Mouse (Mus musculus): ENCODE results near the gene Entr1.

Gene Entr1

GRCm38 (mm10) chr2:26389154-26389690 lies at the start of gene Entr1, which contains the start of gene Pmpca:
Gene Entr1, minus strand, starts transcription at chr2:26389316.
Gene Pmpca, plus strand, starts transcription at chr2:26389339.
- peaks cover 82% of the 10 kb centered on the region for H3K36me3 ChIP-seq (ENCODE audit: insufficient read depth, low read length)
- TF ChIP-seq CTCF (conservative IDR thresholded peaks at IDR 0.05; ENCODE audit: low read length) = no peak
- TF ChIP-seq NANOG (IDR thresholded peaks at IDR 0.05; ENCODE audit: borderline replicate concordance, low read length) = no peak
- TF ChIP-seq POU5F1 (IDR thresholded peaks at IDR 0.05; ENCODE audit: borderline replicate concordance, low read length) = no peak
- H3K9me3 ChIP-seq (ENCODE audit: low read length) = no peaks in the 10 kb centered on the region
- no peaks in the 10 kb centered on the region for H3K27me3 ChIP-seq (ENCODE audit: insufficient read depth, low read length)
- peaks cover 31% of the 10 kb centered on the region for H3K4me1 ChIP-seq (replicated peaks; ENCODE audit: low read depth, low read length)
- peak within 1 kb of the TSS; percentile 97 for H3K4me3 ChIP-seq (replicated peaks; ENCODE audit: low read length)

GRCm38 (mm10) chr2:26438373-26438772 lies 49.3 kb upstream of the Entr1 start:
- H3K4me3 ChIP-seq (replicated peaks; ENCODE audit: low read length) = 0 out of 2 replicates have a peak overlapping the region, but pooled peaks have one; percentile 11
- TF ChIP-seq NANOG (IDR thresholded peaks at IDR 0.05; ENCODE audit: borderline replicate concordance, low read length) (no peak), POU5F1 (IDR thresholded peaks at IDR 0.05; ENCODE audit: borderline replicate concordance, low read length) (no peak), CTCF (conservative IDR thresholded peaks at IDR 0.05; ENCODE audit: low read length) (no peak)

GRCm38 (mm10) chr2:26437221-26437620 lies 48.1 kb upstream of the Entr1 start:
- Histone ChIP-seq H3K36me3 (ENCODE audit: insufficient read depth, low read length) (peaks cover 96% of the 10 kb centered on the region), H3K4me1 (replicated peaks; ENCODE audit: low read depth, low read length) (peaks cover 69% of the 10 kb centered on the region), H3K4me3 (replicated peaks; ENCODE audit: low read length) (no peak overlapping the region), H3K27me3 (ENCODE audit: insufficient read depth, low read length) (no peaks in the 10 kb centered on the region), H3K9me3 (ENCODE audit: low read length) (no peaks in the 10 kb centered on the region)
- TF ChIP-seq NANOG (IDR thresholded peaks at IDR 0.05; ENCODE audit: borderline replicate concordance, low read length) (no peak), CTCF (conservative IDR thresholded peaks at IDR 0.05; ENCODE audit: low read length) (no peak), POU5F1 (IDR thresholded peaks at IDR 0.05; ENCODE audit: borderline replicate concordance, low read length) (no peak)

More at GRCm38 (mm10) chr2:26438373-26438772, 49.3 kb upstream of the Entr1 start:
- H3K9me3 ChIP-seq (ENCODE audit: low read length) = no peaks in the 10 kb centered on the region
- H3K27me3 ChIP-seq (ENCODE audit: insufficient read depth, low read length) = no peaks in the 10 kb centered on the region
- H3K4me1 ChIP-seq (replicated peaks; ENCODE audit: low read depth, low read length) = peaks cover 77% of the 10 kb centered on the region
- peaks cover 84% of the 10 kb centered on the region for H3K36me3 ChIP-seq (ENCODE audit: insufficient read depth, low read length)

GRCm38 (mm10) chr2:26434791-26435572 lies 45.9 kb upstream of the Entr1 start:
- Histone ChIP-seq H3K4me3 (replicated peaks; ENCODE audit: low read length) (no peak overlapping the region), H3K4me1 (replicated peaks; ENCODE audit: low read depth, low read length) (peaks cover 46% of the 10 kb centered on the region), H3K27me3 (ENCODE audit: insufficient read depth, low read length) (no peaks in the 10 kb centered on the region), H3K36me3 (ENCODE audit: insufficient read depth, low read length) (peaks cover 98% of the 10 kb centered on the region), H3K9me3 (ENCODE audit: low read length) (no peaks in the 10 kb centered on the region)
- no peak for TF ChIP-seq CTCF (conservative IDR thresholded peaks at IDR 0.05; ENCODE audit: low read length)
- TF ChIP-seq POU5F1 (IDR thresholded peaks at IDR 0.05; ENCODE audit: borderline replicate concordance, low read length) = no peak
- TF ChIP-seq NANOG (IDR thresholded peaks at IDR 0.05; ENCODE audit: borderline replicate concordance, low read length) = no peak

- H3K36me3 ChIP-seq (ENCODE audit: insufficient read depth, low read length) = peaks cover 99% of the 10 kb centered on the region
- H3K9me3 ChIP-seq (ENCODE audit: low read length) = no peaks in the 10 kb centered on the region
- TF ChIP-seq POU5F1 (IDR thresholded peaks at IDR 0.05; ENCODE audit: borderline replicate concordance, low read length) (no peak), CTCF (conservative IDR thresholded peaks at IDR 0.05; ENCODE audit: low read length) (peak; percentile 22; the same call in 1 of the 2 replicates)
- H3K4me3 ChIP-seq (replicated peaks; ENCODE audit: low read length) = no peak overlapping the region
- 0 out of 2 replicates have a peak, but pooled peaks cover 3% of the 10 kb centered on the region for H3K4me1 ChIP-seq (replicated peaks; ENCODE audit: low read depth, low read length)
- H3K27me3 ChIP-seq (ENCODE audit: insufficient read depth, low read length) = no peaks in the 10 kb centered on the region
Observed at GRCm38 (mm10) chr2:26429851-26430250, 40.7 kb upstream of the Entr1 start.

- TF ChIP-seq CTCF (conservative IDR thresholded peaks at IDR 0.05; ENCODE audit: low read length) = no peak
- TF ChIP-seq NANOG (IDR thresholded peaks at IDR 0.05; ENCODE audit: borderline replicate concordance, low read length) = no peak
- peaks cover 99% of the 10 kb centered on the region for H3K36me3 ChIP-seq (ENCODE audit: insufficient read depth, low read length)
Observed at GRCm38 (mm10) chr2:26424541-26424940, 35.4 kb upstream of the Entr1 start.

GRCm38 (mm10) chr2:26423086-26423485 lies 34.0 kb upstream of the Entr1 start:
- no peak overlapping the region for H3K4me3 ChIP-seq (replicated peaks; ENCODE audit: low read length)
- no peaks in the 10 kb centered on the region for H3K9me3 ChIP-seq (ENCODE audit: low read length)
- TF ChIP-seq POU5F1 (IDR thresholded peaks at IDR 0.05; ENCODE audit: borderline replicate concordance, low read length) = no peak
- TF ChIP-seq CTCF (conservative IDR thresholded peaks at IDR 0.05; ENCODE audit: low read length) = no peak
- no peak for TF ChIP-seq NANOG (IDR thresholded peaks at IDR 0.05; ENCODE audit: borderline replicate concordance, low read length)
- no peaks in the 10 kb centered on the region for H3K4me1 ChIP-seq (replicated peaks; ENCODE audit: low read depth, low read length)
- H3K36me3 ChIP-seq (ENCODE audit: insufficient read depth, low read length) = peaks cover 99% of the 10 kb centered on the region
- no peaks in the 10 kb centered on the region for H3K27me3 ChIP-seq (ENCODE audit: insufficient read depth, low read length)

More at GRCm38 (mm10) chr2:26424541-26424940, 35.4 kb upstream of the Entr1 start:
- H3K27me3 ChIP-seq (ENCODE audit: insufficient read depth, low read length) = no peaks in the 10 kb centered on the region
- no peaks in the 10 kb centered on the region for H3K9me3 ChIP-seq (ENCODE audit: low read length)
- no peaks in the 10 kb centered on the region for H3K4me1 ChIP-seq (replicated peaks; ENCODE audit: low read depth, low read length)
- H3K4me3 ChIP-seq (replicated peaks; ENCODE audit: low read length) = no peak overlapping the region

GRCm38 (mm10) chr2:26421969-26422368 lies 32.9 kb upstream of the Entr1 start:
- TF ChIP-seq POU5F1 (IDR thresholded peaks at IDR 0.05; ENCODE audit: borderline replicate concordance, low read length) (no peak), NANOG (IDR thresholded peaks at IDR 0.05; ENCODE audit: borderline replicate concordance, low read length) (no peak), CTCF (conservative IDR thresholded peaks at IDR 0.05; ENCODE audit: low read length) (no peak)
- Histone ChIP-seq H3K4me3 (replicated peaks; ENCODE audit: low read length) (no peak overlapping the region), H3K36me3 (ENCODE audit: insufficient read depth, low read length) (peaks cover 100% of the 10 kb centered on the region), H3K27me3 (ENCODE audit: insufficient read depth, low read length) (no peaks in the 10 kb centered on the region), H3K4me1 (replicated peaks; ENCODE audit: low read depth, low read length) (no peaks in the 10 kb centered on the region), H3K9me3 (ENCODE audit: low read length) (no peaks in the 10 kb centered on the region)
